Mouse (Mus musculus) liver (tissue): Measurements from ENCODE around the gene P4ha3.
A peak's percentile ranks its signal among the peaks of the same experiment; 100 is the strongest.
"Not testable (repeated sequence)": the region's sequence is repeated elsewhere in the genome, so short reads cannot be mapped to it uniquely, and the experiment has no call there.

ENCODE experiments used
- DNase-seq: peaks from one replicate; pipeline ENCODE4 v3.0.0-alpha.2; 2020; ENCODE audit warnings: mixed read lengths

Gene P4ha3

GRCm38 (mm10) chr7:100285383-100285782, at the start of gene P4ha3:
Gene P4ha3, plus strand, starts transcription at chr7:100285520.
- DNase-seq: peak; percentile 18

DNA sequence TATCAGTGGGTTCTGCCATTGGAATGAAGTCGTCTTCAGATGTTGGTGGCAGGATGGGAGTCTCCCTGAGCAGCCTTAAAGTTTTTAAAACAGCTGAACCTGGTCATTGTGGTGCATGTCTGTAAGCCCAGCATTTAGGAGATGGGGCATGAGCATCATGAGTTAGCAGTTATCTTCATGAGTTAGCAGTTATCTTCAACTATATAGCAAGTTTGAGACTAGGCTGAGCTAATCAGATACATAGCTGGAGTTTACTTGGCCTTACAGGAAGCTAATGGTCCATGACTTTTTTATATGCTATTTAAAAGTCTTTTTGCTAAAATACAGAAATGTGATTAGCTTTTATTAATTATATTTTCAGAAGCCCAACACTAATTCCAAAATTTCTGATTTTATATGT, 47.0 kb upstream of the P4ha3 start:
- no peak for DNase-seq

DNA sequence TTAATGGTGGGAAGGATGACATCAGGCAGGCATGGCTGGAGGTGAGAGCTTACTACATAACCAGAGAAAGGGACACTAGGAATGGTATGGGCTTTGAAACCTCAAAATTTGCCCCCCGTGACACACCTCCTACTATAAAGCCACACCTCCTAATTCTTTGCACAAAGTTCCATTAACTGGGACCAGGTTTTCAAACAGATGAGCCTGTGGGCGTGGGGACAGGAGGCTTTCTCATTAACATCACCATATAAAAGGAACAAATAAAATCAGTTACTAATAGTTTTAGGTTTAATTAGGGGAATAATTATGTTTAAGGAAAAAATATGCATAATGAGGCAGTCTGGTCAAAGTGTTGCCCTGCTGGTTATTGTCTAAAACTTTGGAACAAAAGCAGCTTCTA, 44.7 kb upstream of the P4ha3 start:
- DNase-seq: no peak

DNA sequence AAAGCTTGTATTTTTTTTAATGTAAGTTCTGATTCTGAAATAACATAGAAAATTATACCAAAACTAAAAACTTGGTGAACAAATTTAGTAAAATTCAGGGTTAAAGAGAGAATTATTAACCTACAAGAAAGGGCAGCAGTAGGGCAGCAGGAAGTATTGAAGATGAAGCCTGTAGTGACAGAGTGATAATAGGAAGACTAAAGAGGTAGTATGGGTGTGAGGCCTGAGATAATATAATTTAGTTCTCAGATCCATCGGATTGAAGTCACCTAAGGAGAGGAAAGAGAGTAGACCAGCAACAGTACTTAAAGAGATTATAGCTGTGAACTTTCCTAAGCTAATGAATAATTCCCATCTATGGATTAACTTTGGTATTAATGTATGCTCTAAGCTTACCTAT, 42.3 kb upstream of the P4ha3 start:
- DNase-seq: no peak

DNA sequence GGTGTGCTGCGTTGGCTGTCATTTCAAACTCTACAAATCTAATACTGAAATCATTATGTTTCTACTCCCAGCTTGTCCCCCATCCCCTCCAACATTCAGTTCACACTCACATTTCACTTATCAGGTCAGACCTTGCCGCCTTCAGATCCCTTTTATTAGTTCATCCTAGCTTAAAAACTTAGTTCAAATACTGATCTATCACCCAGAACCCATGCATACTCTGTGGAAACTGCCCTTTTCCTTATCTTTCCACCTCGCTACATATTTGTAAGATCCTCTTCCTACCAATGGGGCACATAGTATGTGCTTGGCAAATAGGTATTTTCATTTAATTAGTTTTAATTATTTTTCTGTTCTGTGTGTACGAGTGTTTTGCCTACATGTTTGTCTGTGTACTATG, 41.1 kb upstream of the P4ha3 start:
- no peak for DNase-seq

DNA sequence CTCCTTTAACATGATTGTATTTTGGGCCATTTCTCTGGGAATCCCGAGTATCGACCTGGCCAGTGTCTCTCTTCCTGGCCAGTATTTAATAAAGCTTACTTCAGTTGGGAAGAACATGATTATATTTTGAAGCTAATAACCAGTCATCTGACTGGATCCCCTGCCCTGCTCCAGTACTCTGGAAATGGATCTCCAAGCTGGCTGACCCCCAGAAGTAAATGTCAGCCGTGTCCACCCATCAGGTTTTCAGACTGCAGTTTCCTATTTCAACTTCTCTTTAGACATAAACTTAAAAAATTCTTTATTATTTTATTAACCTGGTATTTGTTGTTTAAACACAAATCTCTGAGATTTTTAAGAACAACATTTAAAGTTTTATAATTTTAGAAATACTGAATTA, 40.1 kb upstream of the P4ha3 start:
- no peak for DNase-seq

DNA sequence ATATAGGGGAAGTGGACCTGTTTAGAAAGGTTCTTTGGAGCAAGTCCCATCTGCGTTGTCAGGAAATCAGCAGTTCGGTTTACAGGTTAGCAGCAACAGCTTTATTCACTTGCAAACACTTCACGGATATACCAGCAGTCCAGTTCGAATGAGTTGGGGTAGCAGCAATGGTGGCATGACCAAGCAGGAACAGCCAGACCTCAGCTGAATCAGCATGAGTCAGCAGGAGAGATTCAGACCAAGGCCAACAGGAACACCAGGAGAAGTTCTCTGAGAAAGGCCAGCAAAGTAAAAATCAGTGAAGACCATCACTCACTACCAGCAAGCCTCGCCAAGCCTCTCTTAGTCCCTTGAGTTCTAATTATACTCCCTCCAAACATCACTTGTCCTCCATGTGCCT, 34.7 kb upstream of the P4ha3 start:
- DNase-seq: peak; percentile 62

GRCm38 (mm10) chr7:100262350-100262749, 23.0 kb upstream of the P4ha3 start:
- no peak for DNase-seq

DNA sequence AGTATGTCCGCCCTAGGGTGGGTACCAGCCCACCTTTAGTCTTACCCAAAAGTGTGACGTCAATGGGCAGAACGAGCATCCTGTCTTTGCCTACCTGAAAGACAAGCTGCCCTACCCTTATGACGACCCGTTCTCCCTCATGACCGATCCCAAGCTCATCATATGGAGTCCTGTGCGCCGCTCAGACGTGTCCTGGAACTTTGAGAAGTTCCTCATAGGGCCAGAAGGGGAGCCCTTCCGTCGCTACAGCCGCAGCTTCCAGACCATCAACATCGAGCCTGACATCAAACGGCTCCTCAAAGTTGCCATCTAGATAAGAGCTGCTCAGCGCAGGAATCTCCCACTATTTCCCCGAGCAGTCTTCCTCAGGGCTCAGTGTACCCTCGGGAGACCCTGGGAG, 20.4 kb upstream of the P4ha3 start:
- DNase-seq: not testable (repeated sequence)

- DNase-seq: no peak
Measured at GRCm38 (mm10) chr7:100272369-100272768, 13.0 kb upstream of the P4ha3 start.

GRCm38 (mm10) chr7:100274507-100274906, 10.8 kb upstream of the P4ha3 start:
- DNase-seq: no peak

DNA sequence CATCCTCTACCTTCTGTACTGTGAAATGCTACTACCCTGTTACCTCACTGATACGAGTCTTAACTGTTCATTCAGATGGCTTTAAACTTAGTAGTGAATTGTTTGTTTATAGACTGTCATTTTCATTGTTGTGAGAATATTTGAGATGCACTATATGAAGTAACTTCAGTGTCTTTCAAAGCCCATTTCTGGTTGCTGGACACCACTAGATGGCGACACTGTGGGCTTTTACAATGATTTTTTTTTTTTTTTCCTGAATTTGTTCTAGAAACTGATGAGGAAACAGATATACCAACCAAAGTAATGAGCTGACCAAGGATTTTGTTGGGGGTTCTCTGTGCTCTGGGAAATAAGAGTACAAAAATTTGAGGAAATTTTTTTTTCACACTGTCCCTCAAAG, 8.9 kb upstream of the P4ha3 start:
- no peak for DNase-seq

GRCm38 (mm10) chr7:100279803-100280202, 5.5 kb upstream of the P4ha3 start:
- peak; percentile 32 for DNase-seq

DNA sequence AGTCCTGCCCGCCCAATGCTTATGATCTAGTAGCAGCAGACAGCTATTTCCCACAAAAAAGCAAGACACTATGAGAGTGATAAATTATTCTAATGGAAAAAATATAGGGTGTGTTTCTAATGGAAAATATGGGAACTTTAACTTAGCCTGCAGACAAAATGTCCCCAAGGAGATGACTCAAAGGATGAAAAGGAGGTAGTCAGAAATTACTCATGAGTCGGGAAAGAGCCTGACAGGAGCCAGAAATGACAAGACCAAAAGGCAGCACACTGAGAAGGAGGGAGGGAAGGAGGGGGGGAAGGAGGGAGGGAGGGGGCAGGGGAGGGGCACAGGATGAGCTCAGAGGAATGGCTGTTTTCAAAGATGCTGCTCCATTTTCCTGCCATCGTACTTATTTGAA, 3.7 kb upstream of the P4ha3 start:
- DNase-seq: no peak

DNA sequence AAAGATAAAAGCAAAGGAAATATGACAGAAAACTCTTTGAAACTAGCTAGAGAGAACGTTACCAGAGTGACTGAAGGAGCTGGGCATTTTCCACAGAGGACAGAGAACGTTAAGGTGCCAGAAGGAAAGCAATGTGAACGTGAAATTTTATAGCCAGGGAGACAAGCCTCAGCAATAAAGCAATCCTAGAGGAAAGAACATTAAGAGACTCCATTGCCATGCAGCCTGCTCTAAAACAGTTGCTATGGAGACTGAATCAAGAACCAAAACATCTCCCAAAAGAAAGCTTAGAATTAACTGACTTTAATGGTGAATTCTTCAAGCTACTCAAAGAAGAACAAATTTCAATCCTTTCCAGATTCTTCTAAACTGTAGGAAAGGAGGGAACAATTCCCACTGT, 2.0 kb upstream of the P4ha3 start:
- no peak for DNase-seq

- peak; percentile 74 for DNase-seq
Measured at GRCm38 (mm10) chr7:100287748-100288578, 2.6 kb downstream of the P4ha3 start.

DNA sequence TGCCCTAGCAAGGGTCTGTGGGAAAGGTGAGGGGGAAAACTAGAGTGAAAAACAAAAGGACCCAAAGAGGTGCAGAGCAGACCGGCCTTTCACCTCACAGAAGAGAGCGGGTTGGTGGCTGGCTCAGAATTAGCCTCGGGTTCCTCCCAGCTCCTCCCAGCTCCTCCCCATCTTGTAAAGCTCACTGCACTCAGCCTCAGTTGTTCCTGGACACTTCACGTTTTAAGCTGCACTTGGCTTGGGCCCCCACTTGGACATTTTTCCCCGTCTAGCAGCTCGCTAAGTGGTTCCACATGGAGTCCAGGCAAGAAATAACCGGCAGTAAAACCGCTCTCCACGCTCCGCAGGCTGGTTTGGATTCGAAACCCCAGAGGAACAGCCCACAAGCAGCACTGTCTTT, 3.3 kb downstream of the P4ha3 start:
- peak; percentile 18 for DNase-seq

DNA sequence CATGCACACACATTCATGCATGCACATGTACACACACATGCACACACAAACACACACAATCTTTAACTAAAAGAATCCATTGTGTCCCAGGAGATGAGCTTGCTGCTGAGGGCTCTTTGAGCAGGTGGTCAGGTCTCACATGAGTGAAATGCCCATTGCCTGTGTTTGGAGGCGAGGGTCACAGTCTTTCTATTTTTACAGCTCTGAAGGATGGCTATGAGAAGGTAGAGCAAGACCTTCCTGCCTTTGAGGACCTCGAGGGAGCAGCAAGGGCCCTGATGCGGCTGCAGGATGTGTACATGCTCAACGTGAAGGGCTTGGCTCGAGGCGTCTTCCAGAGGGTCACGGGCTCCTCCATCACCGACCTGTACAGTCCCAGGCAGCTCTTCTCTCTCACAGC, 8.2 kb downstream of the P4ha3 start:
- no peak for DNase-seq

DNA sequence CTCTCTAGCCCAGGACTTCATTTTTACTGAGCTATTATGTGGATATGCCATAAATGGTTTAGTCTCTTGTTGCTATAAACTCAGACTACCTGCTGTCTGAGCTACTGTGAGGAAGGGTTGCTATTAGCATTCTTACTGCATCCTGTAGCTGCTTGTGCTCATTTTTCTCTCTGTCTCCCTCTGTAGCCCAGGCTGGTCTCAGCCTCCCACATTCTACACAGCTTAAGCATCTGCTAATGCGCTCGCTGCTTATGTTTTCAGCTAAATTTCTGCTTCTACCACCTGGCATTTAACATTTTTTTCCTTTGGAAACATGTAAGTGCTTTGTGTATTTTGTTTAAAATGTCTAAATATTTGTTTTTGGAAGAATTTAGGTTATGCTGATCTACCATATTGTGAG, 10.4 kb downstream of the P4ha3 start:
- DNase-seq: no peak

DNA sequence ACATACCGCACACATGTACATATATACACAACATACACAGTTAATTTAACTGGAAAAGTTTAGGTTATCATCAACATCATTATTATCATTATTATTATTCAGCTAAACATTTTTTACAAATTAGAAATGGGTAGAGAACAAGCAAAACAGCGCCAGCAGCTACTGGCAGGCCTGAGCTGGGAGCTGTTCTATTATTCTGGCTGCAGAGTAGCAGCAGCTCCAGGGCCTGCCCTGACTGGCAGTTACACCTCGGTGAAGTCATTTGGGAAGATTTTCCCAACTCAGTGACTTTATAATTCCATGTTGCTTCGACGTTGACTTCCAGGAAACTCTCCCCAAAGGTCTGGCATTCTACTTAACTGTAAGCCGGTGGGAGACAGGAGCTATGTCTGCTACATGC, 11.4 kb downstream of the P4ha3 start:
- DNase-seq: no peak

GRCm38 (mm10) chr7:100298861-100299510, 13.7 kb downstream of the P4ha3 start:
- DNase-seq: no peak

DNA sequence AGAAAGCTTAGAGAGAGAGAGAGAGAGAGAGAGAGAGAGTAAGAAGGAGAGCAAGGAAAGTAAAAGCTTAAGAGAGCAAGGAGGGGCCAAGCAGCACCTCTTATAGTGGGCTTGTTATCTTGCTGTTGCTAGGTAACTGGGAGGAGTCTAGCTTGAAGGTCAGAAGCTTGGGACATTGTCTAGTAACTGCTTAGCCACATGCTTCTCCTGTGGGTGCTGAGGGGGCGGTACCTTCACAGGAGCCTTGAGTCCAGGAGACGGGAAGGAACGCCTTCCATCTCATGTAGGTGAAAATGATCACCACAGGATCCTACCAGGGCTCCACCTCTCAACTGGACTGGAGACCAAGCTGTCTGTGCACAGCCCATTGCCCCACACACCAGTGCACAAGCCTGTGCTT, 16.1 kb downstream of the P4ha3 start:
- DNase-seq: no peak

DNA sequence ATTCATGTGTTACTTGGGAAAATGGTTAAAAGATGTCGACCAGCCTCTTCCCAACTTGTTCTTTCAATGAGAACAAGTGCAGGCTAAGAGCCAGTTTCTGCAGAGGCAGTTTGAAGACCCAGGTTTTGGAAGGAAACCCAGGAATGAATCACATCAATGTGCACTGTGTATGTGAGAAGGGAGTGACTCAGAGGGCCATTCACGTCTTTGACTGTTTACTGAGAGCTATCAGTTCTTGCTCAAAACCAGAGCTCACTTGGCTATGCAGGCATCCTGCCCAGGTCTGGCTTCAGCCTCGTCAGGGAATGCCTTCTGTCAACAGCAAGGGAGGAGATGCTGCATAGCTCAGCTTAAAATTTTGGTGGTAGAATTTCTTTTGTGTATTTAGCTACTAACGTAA, 17.0 kb downstream of the P4ha3 start:
- no peak for DNase-seq

GRCm38 (mm10) chr7:100305894-100306293, 20.6 kb downstream of the P4ha3 start:
- DNase-seq: no peak
